Mouse (Mus musculus) layer of hippocampus, adult 2 months (tissue): ENCODE data around the gene Hdgfl2. TPM values are rescaled to one million over a fixed set of nuclear protein-coding genes. Genes with fewer than 3 reads are reported as not detected.
"Not testable (repeated sequence)": the region's sequence is repeated elsewhere in the genome, so short reads cannot be mapped to it uniquely, and the experiment has no call there.

Source experiments
- DNase-seq, 2 experiments: peaks; one replicate each; pipeline ENCODE4 v3.0.0; 2022; ENCODE audit warnings: low spot score in 2 of 2
- H3K27ac ChIP-seq: fragments of 200-600 bp; 2 replicates; pipeline ENCODE4 v1.8.1; 2022
- H3K4me3 ChIP-seq: fragments of 200-600 bp; 2 replicates; pipeline ENCODE4 v1.8.1; 2022; ENCODE audit warnings: mild to moderate bottlenecking
- CTCF ChIP-seq: fragments of 200-600 bp; conservative IDR thresholded peaks from 2 replicates; pipeline ENCODE4 v1.8.1; 2022; ENCODE audit warnings: antibody characterized with exemption, mild to moderate bottlenecking, moderate library complexity
- total RNA-seq, 2 experiments: library from RNA; stranded (reverse); gene quantifications; 2 replicates each; pipeline ENCODE4 v1.2.3; 2021

The Hdgfl2 gene
- total RNA-seq, 2 experiments from 2014 or later, result 122 to 135 TPM

DNA sequence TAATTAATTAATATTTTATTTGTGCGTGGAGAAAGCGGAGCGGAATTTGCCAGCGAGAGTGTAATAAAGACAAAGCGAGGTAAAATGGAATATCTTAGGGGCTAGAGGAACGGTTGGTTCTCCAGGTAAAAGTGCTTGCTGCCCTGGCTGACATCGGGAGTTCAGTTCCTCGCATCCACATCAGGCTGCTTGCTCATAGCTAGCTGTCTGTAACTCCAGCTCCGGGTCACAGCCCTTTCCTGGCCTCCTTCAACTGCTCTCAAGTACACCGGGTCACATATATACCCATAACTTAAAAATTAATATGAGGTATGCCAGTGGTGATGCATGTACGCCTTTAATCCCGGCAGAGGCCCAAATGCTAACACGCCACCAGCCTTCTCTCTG lies 42.5 kb upstream of the Hdgfl2 start:
- Histone ChIP-seq H3K4me3 (peak overlapping the region; percentile 35), H3K27ac (peak overlapping the region; percentile 48; the same call in 1 of the 2 replicates)
- DNase-seq, result no peak
- peak; percentile 1 for TF ChIP-seq CTCF

DNA sequence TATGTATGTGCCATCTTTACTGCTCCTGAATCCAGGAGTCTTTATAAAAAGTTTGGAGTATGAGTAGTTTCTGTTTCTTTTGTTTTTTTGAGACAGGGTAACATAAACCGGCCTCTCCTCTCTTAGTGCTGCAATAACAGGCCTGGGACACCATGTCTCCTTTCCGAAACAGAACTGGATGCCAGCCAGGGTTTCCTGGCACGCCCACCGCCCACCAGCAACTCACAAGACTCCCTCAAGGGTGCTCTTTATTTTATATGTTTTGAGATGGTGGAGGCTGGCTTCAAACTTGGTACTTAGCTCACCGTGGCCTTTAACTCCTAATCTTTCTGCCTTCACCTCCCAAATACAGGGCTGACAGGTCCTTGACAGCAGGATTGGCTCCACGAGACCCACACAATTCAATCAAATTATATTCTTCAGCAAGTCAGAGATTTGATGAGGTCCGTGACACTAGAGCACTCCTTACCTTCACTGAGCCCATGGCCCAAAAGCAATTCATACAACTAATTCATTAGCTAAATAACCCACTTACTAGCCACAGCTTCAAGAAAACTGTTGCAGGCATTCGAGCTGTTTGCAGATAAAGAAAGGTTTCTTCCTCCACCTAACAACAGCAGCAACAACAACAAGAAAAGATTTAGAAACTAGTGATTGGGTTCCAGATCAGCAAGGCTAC lies 40.7 kb upstream of the Hdgfl2 start:
- DNase-seq, result no peak
- Histone ChIP-seq H3K4me3 (no peak overlapping the region), H3K27ac (no peak overlapping the region)
- no peak for TF ChIP-seq CTCF

DNA sequence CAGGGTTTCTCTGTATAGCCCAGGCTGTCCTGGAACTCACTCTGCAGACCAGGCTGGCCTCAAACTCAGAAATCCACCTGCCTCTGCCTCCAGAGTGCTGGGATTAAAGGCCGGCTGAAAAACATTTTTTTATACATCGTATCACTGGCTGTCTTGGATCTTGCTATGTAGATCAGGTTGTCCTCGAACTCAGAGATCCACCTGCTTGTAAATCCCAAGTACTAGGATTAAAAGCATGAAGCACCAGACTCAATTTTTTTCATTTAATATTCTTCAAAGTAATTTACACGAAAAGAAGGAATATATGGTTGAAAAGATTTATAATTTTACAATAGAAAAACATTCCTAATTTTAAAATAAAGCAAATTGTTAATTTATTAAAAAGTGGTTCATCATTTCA lies 40.1 kb upstream of the Hdgfl2 start:
- no peak for TF ChIP-seq CTCF
- peak overlapping the region; percentile 63; the same call in 1 of the 2 replicates for H3K27ac ChIP-seq
- peak overlapping the region; percentile 69 for H3K4me3 ChIP-seq
- no peak for DNase-seq

DNA sequence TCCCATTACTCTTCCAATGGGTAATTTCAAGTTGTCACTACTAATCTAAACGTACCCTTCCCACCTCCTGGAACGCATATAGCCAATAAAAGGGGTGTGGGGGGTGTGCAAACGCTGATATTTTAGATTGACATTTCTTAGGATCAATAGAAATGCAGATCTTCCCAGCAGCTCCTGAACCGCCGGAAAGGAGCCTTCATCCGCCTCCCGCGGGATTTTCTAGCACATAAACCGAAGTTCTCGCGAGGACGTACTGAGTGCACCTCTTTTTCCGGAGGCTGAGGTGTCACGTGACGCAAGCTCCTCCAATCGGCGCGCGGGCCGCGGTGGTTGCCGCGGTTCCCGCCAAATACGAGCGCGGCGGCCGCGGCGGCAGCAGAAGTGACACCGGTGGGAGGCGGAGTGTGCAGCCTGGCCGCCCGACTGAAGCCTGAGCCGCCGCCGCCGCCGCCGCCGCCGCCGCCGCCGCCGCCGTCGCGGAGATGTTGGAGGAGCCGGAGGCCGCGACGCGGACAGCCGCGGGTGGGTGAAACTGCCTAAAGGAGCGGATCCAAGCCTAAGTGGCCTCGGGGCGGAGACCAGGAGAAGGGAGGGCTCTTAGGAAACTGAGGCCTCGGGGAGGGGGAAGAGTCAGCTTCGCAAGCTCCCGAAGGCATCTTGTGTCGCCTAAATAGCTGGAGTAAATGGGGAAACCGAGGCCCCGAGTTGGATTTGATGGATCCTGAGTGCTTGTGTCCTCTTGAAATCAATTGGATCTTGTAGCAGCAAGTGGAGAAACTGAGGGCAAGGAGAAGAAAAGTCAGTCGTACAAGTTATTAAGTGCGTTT lies 39.2 kb upstream of the Hdgfl2 start, which contains the start of gene Chaf1a:
TSS of gene Chaf1a (plus strand) at position 410 of the 827 bp plus-strand sequence.
- no peak for TF ChIP-seq CTCF
- DNase-seq, result peak; percentile 93 to 98
- peak within 1 kb of the TSS; percentile 63 for H3K27ac ChIP-seq
- H3K4me3 ChIP-seq, result peak within 1 kb of the TSS; percentile 69

DNA sequence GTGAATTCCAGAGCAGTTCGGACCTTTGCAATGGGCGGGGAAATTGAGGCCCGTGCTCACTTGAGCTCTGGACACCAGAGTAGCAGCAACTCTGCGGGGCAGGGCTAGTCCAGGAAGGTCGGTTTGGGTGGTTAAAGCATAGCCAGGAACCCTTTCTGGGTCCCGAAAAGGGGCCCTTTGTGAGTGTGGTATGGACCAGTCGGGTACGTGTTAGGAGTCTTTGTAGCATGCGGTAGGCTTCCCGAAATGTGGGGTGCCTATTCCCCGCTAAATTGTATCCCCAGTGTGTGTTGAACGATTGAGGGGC lies 38.6 kb upstream of the Hdgfl2 start:
- H3K4me3 ChIP-seq, result peak overlapping the region; percentile 69
- H3K27ac ChIP-seq, result no peak overlapping the region
- no peak for TF ChIP-seq CTCF
- DNase-seq, result no peak

DNA sequence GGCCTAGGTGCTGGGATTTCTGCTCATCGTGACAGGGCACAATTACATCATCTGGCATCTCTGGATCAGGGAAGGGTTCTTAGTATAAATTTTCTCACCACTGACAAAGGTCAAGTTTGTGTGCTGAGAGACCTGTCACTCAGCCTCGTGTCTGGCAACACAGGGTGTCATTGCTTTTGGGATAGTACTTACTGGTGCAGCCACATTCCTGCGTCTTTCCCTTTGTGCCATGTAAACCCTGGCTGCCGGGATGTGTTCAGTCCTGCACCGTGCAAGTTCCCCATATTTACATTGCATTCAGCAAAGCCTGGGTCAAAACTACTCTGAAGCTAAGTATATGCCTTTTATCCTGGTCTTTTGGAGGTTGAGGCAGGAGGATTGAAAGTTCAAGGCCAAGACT lies 28.1 kb upstream of the Hdgfl2 start:
- no peak for TF ChIP-seq CTCF
- no peak for DNase-seq
- H3K4me3 ChIP-seq, result no peak overlapping the region
- H3K27ac ChIP-seq, result no peak overlapping the region

DNA sequence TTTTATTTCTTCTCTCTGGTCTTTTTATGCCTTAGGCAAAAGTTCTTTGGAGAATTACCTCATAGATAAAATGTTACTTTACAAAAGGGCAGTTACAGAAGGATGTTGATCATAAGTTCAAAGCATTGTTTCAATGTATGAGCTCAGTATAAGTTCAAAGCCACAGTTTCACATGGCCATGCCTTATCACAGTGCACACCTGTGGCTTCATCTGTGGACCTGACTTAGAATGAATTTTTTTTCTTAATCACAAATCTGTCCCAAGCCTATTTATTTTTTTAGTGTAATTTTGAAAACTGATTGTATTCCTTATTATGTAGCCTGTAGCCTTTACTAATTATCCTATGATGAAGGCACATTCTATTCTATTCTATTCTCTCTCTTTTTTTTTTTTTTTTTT lies 24.5 kb upstream of the Hdgfl2 start:
- no peak for DNase-seq
- H3K4me3 ChIP-seq, result no peak overlapping the region
- TF ChIP-seq CTCF, result no peak
- no peak overlapping the region for H3K27ac ChIP-seq

DNA sequence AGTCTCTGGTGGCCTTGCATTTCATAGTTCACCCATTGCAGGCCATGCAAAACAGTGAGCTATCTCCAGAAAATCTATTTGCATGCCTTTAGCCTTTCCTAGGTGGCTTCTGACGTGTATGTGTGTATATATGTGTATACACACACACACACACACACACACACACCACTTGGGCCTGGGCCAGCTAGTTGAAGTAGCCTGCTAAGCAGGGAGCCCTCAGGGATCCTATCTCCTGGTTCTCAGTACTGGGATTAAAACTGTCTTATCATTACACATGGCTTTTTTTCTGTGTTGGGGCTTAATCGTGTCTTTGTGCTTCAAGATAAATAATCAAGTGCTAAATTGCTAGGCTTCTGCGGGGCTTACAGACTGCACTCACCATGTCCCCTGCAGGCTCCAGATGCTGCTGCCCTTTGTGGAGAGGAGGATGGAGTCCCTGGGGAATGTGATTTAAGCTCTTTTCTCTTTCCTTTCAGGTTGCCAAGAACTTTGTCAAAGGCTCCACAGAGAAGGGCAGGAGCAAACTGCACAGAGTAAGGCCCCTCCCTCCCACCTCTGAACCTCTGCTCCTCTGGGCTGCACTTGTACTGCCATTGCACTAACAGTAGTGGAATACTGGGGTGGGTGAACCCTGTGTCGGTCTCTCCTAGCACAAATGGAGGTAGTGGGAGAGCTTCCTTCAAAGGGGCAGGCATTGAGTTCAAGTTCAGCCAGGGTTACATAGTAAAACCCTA lies 23.3 kb upstream of the Hdgfl2 start:
- no peak for TF ChIP-seq CTCF
- DNase-seq, result no peak
- Histone ChIP-seq H3K27ac (no peak overlapping the region), H3K4me3 (no peak overlapping the region)

DNA sequence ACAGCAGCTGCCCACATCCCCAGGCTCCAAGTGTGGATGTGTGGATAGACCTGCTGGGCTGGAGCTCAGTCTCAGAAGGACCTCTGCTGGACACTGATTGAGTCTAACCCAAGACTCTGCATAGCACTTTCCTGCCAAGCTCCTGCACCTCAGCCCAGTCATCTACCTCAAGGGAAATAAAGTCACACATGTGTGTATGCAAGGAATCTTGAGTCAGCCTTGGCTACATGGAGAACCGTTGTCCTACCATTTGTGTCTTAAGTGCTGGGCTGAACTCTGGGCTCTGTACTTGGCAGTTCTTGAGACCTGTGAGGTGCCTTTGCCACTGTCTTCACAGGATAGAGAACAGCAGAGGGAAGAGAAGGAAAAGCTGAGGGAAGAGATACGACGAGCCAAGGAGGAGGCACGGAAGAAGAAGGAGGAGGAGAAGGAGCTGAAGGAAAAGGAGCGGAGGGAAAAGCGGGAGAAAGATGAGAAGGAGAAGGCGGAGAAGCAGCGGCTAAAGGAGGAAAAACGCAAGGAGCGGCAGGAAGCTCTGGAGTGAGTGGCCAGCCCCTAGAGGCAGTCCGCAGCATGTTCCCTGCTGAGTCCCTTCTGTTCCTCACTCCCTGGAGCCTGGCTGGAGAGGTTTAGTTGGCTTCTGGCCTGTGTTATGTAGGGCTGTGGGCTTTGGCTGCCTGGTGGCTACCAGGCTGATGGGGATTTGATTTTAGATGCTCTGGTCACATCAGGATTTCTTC lies 21.9 kb upstream of the Hdgfl2 start:
- TF ChIP-seq CTCF, result peak; percentile 38
- DNase-seq, result no peak
- H3K4me3 ChIP-seq, result no peak overlapping the region
- H3K27ac ChIP-seq, result peak overlapping the region; percentile 32; the same call in 1 of the 2 replicates

DNA sequence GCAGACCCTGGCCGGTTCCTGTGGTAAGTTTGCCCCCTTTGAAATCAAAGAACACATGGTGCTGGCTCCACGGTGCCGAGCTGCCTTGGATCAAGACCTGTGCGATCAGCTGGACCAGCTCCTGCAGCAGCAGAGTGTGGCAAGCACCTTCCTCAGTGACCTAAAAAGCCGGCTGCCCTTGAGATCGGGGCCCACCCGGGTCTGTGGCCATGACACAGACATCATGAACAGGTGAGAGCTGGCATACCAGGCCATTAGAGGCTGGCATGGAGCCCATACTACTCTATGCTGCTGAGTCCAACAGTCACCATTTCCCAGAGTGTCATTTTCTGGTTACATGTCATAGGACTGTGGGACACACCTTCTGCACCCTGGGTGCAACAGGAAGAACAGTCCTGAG lies 17.4 kb upstream of the Hdgfl2 start:
- no peak for DNase-seq
- no peak overlapping the region for H3K27ac ChIP-seq
- TF ChIP-seq CTCF, result no peak
- H3K4me3 ChIP-seq, result no peak overlapping the region

DNA sequence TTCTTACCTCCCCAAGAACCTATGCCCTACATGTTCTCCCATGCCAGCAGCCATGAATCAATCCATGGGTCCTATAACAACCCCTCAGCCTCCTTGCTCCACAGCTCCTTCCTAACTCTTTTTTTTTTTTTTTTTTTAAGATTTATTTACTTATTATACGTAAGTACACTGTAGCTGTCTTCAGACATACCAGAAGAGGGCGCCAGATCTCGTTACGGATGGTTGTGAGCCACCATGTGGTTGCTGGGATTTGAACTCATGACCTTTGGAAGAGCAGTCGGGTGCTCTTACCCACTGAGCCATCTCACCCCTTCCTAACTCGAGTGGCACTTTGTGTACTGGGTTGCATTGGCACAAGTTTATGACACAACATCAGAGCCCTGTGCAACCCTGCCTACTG lies 13.7 kb upstream of the Hdgfl2 start:
- not testable (repeated sequence) for H3K27ac ChIP-seq, H3K4me3 ChIP-seq, DNase-seq
- peak; percentile 55 for TF ChIP-seq CTCF

DNA sequence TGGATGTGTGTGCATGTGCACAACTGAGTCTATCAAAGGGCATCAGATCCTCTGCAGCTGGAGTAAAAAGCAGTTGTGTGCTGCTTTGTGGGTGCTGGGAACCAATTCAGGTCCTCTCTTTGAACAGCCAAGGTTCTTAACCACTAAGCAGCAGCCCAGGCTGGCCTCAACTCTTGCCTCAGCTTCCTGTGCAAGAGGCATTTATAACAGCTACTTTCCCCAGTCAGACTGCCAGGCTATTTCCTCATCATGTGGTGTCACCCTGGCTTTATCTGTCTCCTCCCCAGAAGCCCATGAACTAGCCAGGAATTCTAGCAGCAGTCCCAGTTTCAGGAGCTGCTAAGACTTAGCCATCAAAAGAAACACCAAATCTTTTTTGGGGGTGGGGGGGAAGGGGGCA lies 13.0 kb upstream of the Hdgfl2 start:
- no peak for TF ChIP-seq CTCF
- Histone ChIP-seq H3K27ac (no peak overlapping the region), H3K4me3 (no peak overlapping the region)
- no peak for DNase-seq

DNA sequence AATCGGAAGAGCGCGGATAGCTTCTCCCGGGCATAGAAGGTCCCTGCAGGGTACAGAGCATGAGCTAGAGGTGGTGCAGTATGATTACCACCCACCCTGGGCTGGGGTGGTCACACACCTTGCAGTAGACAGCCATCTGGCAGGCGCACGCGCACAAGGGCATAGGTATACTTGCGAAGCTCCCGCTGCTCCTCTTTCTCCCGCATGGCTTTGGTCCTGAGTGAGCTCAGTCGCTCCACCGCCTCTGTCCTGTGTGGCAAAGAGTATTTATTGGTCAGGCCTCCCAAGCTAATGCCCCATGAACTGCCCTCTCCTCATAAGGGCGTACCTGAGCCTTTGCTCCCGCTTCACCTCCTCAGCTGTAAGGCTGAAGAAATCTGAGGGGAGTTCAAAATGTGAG lies 10.4 kb upstream of the Hdgfl2 start:
- no peak for TF ChIP-seq CTCF
- Histone ChIP-seq H3K4me3 (no peak overlapping the region), H3K27ac (no peak overlapping the region)
- DNase-seq, result no peak
